Mouse (Mus musculus) C2C12 (cell line): ENCODE data around the gene Pum3.

Experiments used
- CTCF ChIP-seq: IDR thresholded peaks from one replicate; pipeline ENCODE4 v1.5.1; 2011; ENCODE audit not compliant: control insufficient read depth, insufficient read depth, insufficient read length
- MYOG ChIP-seq: IDR thresholded peaks from one replicate; pipeline ENCODE4 v1.6.1; 2011; ENCODE audit not compliant: control insufficient read depth, insufficient read length; ENCODE audit errors: extremely low read depth
- USF1 ChIP-seq: IDR thresholded peaks from one replicate; pipeline ENCODE4 v1.6.1; 2011; ENCODE audit warnings: low read depth, mild to moderate bottlenecking, control low read depth, moderate library complexity

GRCm38 (mm10) chr19:27395936-27396335 is 33.7 kb downstream of the Pum3 start:
- TF ChIP-seq CTCF (no peak), MYOG (no peak), USF1 (no peak)
